Mouse (Mus musculus): Measurements from ENCODE around the gene Gm11757. TPM values are rescaled to one million over a fixed set of nuclear protein-coding genes. Genes with fewer than 3 reads are reported as not detected.
"Not testable (repeated sequence)": the region's sequence is repeated elsewhere in the genome, so short reads cannot be mapped to it uniquely, and the experiment has no call there.

Gm11757 gene
- total RNA-seq (2014; fragmentation: Nextera tagmentation) (not detected in 2 replicates), total RNA-seq (2017) (not detected in 2 replicates)

DNA sequence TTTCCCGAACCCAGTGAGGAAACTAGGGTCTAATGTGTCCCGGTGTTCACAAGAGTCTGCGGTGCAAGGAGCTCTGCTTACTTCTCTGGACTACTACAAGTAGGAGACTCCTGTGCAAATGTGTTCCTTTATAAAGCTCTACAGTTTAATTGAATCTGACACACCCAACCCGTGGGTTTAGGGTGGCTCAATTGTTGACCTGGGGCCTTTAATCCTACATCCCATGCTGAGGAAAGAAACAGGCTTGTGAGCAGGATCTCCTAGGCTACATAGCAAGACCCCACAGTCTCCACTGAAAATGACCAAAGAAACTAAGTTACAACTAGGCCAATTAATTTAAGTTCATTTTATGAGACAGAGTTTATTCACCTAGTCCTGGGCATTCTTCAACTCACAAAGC, at the start of gene Gm11757:
TSS of gene Gm11757 (minus strand) at position 101 of the 400 bp plus-strand sequence.
- ATAC-seq (replicated peaks; ENCODE audit: low FRiP score, low TSS enrichment, poor library complexity, severe bottlenecking), result not testable (repeated sequence)

DNA sequence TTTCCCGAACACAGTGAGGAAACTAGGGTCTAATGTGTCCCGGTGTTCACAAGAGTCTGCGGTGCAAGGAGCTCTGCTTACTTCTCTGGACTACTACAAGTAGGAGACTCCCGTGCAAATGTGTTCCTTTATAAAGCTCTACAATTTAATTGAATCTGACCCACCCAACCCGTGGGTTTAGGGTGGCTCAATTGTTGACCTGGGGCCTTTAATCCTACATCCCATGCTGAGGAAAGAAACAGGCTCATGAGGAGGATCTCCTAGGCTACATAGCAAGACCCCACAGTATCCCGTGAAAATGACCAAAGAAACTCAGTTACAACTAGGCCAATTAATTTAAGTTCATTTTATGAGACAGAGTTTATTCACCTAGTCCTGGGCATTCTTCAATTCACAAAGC, 29.7 kb upstream of the Gm11757 start, which contains the start of gene Gm11756:
TSS of gene Gm11756 (minus strand) at position 101 of the 400 bp plus-strand sequence.
- ATAC-seq (replicated peaks; ENCODE audit: low FRiP score, low TSS enrichment, poor library complexity, severe bottlenecking), result not testable (repeated sequence)

DNA sequence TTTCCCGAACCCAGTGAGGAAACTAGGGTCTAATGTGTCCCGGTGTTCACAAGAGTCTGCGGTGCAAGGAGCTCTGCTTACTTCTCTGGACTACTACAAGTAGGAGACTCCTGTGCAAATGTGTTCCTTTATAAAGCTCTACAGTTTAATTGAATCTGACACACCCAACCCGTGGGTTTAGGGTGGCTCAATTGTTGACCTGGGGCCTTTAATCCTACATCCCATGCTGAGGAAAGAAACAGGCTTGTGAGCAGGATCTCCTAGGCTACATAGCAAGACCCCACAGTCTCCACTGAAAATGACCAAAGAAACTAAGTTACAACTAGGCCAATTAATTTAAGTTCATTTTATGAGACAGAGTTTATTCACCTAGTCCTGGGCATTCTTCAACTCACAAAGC, 14.9 kb upstream of the Gm11757 start, which contains the start of gene Gm13871:
TSS of gene Gm13871 (minus strand) at position 101 of the 400 bp plus-strand sequence.
- ATAC-seq (replicated peaks; ENCODE audit: low FRiP score, low TSS enrichment, poor library complexity, severe bottlenecking), result not testable (repeated sequence)

DNA sequence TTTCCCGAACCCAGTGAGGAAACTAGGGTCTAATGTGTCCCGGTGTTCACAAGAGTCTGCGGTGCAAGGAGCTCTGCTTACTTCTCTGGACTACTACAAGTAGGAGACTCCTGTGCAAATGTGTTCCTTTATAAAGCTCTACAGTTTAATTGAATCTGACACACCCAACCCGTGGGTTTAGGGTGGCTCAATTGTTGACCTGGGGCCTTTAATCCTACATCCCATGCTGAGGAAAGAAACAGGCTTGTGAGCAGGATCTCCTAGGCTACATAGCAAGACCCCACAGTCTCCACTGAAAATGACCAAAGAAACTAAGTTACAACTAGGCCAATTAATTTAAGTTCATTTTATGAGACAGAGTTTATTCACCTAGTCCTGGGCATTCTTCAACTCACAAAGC, 14.7 kb downstream of the Gm11757 start, which contains the start of gene Gm11758:
TSS of gene Gm11758 (minus strand) at position 101 of the 400 bp plus-strand sequence.
- not testable (repeated sequence) for ATAC-seq (replicated peaks; ENCODE audit: low FRiP score, low TSS enrichment, poor library complexity, severe bottlenecking)

Other genes starting within 250 kb of the Gm11757 start
- not detected in 2 replicates for gene Gm11239, start 222.8 kb downstream of the Gm11757 start, total RNA-seq (2014; fragmentation: Nextera tagmentation)
- not detected in 2 replicates for gene Gm11239, start 222.8 kb downstream of the Gm11757 start, total RNA-seq (2017)
- gene Gm428, start 207.6 kb downstream of the Gm11757 start, total RNA-seq (2014; fragmentation: Nextera tagmentation), result not detected in 2 replicates
- gene Gm428, start 207.6 kb downstream of the Gm11757 start, total RNA-seq (2017), result not detected in 2 replicates
- gene Rasef, start 100.1 kb downstream of the Gm11757 start, total RNA-seq (2014; fragmentation: Nextera tagmentation), result not detected in 2 replicates
- gene Rasef, start 100.1 kb downstream of the Gm11757 start, total RNA-seq (2017), result not detected in 2 replicates
- gene Gm11758, start 14.8 kb downstream of the Gm11757 start, total RNA-seq (2014; fragmentation: Nextera tagmentation), result not detected in 2 replicates
- not detected in 2 replicates for gene Gm11758, start 14.8 kb downstream of the Gm11757 start, total RNA-seq (2017)
- gene Gm13871, start 14.8 kb upstream of the Gm11757 start, total RNA-seq (2014; fragmentation: Nextera tagmentation), result not detected in 2 replicates
- not detected in 2 replicates for gene Gm13871, start 14.8 kb upstream of the Gm11757 start, total RNA-seq (2017)
- not detected in 2 replicates for gene Gm11756, start 29.6 kb upstream of the Gm11757 start, total RNA-seq (2014; fragmentation: Nextera tagmentation)
- not detected in 2 replicates for gene Gm11756, start 29.6 kb upstream of the Gm11757 start, total RNA-seq (2017)
- not detected in 2 replicates for gene 2310002L09Rik, start 59.7 kb upstream of the Gm11757 start, total RNA-seq (2014; fragmentation: Nextera tagmentation)
- gene 2310002L09Rik, start 59.7 kb upstream of the Gm11757 start, total RNA-seq (2017), result not detected in 2 replicates
- not detected in 2 replicates for gene Frmd3, start 122.3 kb upstream of the Gm11757 start, total RNA-seq (2014; fragmentation: Nextera tagmentation)
- gene Frmd3, start 122.3 kb upstream of the Gm11757 start, total RNA-seq (2017), result not detected in 2 replicates

Data from megakaryocyte-erythroid progenitor cell, adult 5-6 weeks (primary cell).